Mouse (Mus musculus) adrenal gland, postnatal 4 days (tissue): ENCODE results near the gene Plin4. TPM values are rescaled to one million over a fixed set of nuclear protein-coding genes. Genes with fewer than 3 reads are reported as not detected.
"Not testable (repeated sequence)": the region's sequence is repeated elsewhere in the genome, so short reads cannot be mapped to it uniquely, and the experiment has no call there.

Source experiments
- DNase-seq, 2 experiments: peaks; one replicate each; pipeline ENCODE4 v3.0.0; 2021 to 2022; ENCODE audit warnings: low spot score in 2 of 2, mixed read lengths in 2 of 2
- total RNA-seq, 2 experiments: library from RNA; stranded (reverse); gene quantifications; 2 replicates each; pipeline ENCODE4 v1.2.3; 2021

Plin4 gene
- total RNA-seq, 2 experiments from 2014 or later, result 29.9 to 37.0 TPM

DNA sequence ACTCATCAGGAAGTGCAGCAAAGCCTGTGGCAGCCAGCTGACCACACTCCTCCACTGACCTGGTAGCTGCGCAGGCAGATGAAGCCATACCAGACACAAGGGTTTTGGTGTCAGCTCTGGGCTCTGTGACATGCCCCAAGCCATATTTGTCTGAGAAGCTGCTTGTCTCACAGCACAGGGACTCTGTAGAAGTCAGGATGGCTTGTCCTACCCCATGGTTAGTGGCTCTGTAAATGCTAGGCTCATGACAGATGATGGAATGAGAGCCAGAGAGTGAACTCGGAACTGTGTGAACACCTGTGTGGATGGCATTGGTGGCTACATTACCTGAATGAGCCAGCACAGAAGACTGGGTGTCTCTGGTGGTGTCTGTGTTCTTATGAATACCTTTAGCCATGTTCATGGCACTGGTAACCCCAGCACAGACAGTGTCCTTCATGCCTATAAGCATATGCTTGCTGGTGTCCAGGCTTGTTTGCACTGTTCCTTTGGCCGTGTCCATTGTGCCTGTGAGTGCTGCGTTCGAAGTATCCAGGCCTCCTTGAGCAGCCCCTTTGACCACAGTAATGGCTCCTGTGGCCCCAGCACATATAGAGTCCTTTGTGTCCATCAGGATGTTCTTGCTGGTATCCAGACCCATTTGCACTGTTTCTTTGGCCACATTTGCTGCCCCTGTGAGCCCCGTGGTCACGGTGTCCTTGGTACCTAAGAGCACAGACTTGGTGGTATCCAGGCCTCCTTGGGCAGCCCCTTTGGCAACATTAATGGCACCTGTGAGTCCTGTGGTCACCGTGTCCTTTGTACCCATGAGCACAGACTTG lies 5.9 kb downstream of the Plin4 start:
- DNase-seq, result no peak

DNA sequence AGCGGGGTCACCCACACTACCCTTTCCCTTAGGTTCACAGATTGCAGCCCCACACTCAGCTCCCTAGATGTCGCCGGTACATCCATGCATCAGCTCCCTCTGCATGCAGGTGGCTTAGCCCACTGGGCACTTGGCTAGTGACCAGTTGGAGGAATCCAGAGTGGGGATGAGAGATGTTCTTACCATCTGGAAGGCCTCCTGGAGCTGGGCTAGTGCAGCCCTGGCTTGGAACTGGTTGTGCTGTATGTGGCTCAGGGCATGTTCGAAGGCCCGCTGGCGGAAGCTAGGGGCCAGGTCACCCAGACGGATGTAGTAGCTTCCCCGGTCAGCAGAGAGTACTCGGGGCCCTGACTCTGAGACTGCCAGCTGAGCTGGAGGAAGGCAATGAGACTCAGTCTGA lies 6.7 kb downstream of the Plin4 start:
- DNase-seq, result no peak

DNA sequence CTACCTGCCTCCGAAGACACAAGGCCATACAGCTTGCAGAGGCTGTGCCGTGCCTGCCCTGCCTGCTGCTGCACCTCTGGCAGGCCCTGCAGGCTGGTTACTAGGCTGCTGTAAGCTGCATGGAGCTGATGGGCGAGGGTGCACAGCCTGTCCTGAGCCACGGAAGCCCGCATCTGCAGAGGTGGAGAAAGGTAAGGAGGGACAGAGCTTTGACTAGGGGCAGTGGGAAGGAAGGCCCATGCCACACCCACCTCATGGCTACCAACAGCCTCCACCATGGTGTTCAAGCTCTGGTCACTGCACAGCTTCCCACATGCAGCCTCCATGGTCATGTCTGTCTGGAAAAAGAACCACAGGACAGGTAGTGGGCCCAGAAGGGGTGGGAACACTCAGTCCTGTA lies 7.4 kb downstream of the Plin4 start:
- no peak for DNase-seq

DNA sequence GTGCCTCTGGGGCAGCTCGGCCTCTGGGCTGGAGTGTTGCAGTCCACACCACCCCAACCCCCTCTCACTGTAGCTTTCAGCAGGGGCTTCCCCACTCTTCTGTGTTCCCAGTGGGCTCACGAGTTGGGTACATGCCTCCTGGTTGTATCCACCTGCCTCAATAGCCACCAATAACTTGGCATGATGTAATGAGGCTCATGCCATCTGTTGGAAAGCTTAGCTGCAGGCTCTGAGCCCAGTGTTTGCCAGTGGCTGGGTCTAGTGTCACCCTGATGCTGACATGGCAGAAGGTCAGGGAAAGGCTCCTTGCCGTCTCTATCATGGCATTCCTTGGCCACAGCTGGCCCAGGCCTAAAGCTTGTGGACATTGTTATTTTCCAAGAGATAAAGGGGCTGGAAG lies 8.8 kb downstream of the Plin4 start:
- no peak for DNase-seq

DNA sequence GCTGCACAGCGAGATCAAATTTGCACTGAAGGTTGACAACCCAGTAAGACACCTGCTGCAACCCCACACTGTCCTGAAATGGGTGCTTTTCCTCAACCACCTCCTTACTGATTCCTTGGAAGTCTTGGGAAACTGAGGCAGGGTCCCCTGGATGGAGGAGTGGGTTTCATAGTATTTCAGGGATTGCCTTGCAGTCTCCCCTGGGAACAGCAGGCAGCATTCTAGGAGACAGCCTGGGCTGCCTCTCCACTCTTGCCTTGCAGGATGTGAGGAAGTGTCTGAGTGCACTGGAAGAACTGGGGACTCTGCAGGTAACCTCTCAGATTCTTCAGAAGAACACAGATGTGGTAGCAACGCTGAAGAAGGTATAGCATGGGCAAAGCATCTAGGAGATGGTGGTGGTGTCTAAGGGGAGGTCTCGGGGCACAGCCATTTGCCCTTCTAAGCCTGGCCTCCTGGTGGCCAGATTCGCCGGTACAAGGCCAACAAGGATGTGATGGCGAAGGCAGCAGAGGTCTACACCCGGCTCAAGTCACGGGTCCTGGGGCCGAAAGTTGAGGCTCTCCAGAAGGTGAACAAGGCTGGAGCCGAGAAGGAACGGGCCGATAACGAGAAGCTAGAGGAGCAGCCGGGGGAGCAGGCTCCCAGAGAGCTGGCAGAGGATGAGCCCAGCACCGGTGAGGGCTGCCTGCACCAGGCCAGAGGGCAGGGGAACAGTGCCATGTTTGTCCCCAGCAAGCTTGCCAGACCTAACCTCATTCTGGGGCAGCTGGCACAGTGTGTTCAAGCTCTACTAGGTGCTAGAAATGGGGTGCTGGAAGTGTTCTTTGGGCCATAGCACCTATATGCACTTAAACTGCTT lies 10.7 kb downstream of the Plin4 start:
- DNase-seq, result no peak

DNA sequence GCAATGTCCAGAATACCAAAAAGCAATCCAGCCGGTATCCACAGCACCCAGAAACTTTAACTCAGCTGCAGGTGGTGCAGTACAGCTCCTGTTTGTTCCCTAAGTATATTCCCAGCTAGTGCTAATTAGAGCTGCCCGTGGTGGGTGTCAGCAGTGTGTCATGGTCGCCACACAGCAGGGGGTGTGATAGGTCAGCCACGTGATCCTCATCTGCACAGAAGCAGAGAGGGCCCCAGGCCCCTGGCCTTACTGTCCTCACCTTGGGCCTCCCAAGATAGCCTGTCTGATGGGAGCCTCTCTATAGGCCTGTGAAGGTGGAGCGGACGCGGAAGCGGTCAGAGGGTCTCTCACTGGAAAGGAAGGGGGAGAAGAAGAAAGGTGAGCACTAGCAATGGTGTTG lies 11.4 kb downstream of the Plin4 start:
- DNase-seq, result no peak

DNA sequence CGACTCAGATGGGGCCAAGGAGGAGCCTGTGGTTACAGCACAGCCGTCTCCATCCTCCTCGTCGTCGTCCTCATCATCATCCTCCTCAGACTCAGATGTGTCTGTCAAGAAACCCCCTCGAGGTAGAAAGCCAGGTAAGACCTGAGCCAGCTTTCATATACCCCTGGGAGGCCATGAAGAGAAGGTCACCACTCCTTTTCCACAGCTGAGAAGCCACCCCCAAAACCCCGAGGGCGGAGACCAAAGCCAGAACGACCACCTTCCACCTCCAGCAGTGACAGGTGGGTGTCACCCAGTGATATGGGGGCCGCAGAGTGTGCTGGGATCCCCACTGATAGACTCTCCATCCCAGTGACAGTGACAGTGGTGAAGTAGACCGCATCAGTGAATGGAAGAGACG lies 12.7 kb downstream of the Plin4 start:
- DNase-seq, result no peak

DNA sequence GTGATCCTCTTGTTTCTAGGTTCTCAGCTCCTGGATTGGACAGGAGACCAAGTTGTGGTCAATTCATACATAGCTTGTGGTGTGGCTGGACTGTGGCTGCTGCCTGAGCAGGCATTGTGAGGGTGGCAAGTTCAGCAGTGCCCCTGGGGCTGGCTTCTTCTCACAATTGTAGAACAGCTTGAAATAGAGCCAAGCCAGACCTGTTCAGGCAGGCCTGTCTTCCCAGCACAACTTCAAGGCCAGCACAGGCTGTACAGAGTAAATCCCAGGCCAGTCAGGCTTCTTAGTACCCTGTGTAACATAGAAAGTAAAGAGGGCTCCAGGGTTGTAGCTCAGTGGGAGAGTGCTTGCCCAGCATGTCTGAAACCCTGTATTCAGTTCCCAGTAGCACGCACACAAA lies 16.8 kb downstream of the Plin4 start:
- DNase-seq, result no peak

DNA sequence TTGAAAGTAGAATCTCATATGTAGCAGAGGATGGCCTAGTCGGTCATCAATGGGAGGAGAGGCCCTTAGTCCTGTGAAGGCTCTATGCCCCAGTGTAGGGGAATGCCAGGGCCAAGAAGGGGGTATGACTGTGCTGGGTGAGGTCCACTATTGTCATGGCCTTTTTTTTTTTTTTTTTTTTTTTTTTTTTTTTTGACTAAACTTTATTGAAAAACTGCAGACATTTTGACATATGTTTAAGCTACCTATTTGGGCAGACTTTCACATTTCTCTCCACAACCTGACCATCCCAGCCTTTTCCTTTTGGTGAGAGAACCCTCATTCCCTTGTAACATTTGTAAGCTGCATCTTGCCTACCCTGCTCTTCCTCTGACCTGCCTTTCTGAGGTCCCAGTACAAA lies 17.3 kb downstream of the Plin4 start:
- no peak for DNase-seq

DNA sequence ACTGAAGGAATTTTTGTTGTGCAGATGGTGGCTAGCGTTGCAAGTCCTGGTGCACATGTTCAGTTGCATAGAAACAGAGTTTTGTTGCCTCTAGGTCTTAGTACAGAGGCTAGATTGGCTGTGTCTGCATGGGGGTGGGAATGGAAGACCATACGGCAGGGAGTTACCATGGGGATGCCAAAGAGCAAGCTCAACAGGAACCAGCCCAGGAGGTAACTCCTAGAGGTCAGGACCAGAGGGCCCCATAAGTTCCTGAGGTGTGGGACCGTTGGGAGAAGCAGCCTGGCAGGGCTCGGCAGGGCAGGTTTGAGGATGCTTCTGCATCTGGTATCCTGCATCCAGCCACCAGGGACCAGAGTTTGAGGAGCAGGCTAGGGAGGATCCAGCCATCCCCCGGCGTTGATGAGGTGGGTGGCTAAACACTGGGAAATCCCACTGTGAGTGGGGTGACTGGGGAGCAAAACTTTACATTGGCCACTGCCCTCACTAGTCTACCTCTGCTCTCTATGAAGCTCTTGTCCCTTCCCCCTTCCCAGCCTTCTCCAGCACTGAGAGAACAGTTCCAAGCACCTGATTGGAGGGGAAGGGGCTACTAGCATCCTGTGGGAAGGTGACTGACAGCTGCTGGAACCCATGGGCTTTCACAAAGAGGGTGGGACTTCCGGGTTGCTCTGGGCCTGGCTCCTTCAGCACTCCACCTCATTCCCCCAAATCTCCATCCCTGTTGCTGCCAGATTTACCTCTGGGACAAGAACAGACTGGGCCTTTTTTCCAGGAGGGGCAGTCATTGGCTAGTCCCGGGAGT lies 28.6 kb downstream of the Plin4 start:
- DNase-seq, result no peak

DNA sequence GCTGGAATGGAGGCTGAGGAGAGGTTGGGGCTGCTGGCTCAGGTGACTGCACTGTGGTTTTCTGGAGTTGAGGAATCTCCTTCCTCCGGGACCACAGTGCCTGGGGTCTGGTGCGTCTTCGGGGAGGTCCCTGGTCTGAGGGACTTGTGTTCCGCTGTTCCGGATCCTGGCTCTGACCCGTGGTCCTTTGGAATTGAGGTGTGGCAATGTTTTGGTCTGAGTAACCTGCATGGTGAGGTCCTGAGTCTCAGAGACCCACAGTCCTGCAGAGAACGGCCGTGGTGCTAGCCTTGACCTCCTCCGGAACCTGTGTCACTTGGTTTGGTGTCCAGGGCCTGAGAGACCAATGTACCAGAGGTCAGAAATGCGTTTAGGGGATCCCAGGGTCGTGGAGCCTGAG lies 29.7 kb downstream of the Plin4 start:
- DNase-seq, result no peak

DNA sequence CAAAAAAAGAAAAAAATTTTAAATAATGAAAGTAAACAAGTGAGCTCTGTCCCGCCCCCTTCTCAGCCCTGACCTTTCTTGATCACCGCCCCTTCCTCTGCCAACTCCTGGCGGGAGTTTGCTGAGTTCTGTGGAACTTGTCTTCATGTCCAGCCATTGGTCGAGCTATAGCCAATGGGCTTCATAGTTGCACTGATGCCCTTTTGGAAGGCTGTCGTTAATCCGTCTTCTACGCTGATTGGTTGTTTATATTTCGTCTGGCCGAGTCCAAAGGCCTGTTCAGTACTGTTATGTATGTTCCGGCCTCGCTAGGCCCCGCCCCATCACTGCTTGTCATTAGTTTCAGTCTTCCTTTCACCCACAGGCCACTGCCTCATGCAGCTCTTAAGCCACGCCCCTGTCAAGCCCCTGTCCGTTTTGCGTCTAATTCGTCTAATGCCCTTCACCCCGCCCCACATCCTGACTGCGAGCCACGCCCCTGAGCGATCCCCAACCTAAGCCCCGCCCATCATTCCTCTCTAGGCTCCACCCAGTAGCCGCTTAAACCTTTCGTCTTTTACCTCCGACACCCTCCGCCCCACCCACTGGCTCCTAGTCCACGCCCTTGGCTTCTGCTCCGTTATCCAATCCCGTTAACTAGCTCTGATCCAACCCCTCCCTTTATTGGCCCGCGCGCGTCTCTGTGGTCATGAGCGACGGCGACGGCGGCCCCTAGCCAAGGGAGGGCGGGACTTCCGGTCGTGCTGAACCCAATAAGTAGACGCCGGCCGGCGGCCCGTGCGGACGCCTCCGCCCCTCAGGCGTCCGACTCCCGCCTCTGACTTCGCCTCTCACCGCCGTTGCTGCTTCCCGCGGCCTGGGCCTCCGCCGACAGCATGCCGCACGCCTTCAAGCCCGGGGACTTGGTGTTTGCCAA lies 30.5 kb downstream of the Plin4 start, which contains the start of gene Hdgfl2:
Hdgfl2 (plus strand) TSS at position 755 of the 916 bp plus-strand sequence.
- peak; percentile 96 to 98 for DNase-seq

DNA sequence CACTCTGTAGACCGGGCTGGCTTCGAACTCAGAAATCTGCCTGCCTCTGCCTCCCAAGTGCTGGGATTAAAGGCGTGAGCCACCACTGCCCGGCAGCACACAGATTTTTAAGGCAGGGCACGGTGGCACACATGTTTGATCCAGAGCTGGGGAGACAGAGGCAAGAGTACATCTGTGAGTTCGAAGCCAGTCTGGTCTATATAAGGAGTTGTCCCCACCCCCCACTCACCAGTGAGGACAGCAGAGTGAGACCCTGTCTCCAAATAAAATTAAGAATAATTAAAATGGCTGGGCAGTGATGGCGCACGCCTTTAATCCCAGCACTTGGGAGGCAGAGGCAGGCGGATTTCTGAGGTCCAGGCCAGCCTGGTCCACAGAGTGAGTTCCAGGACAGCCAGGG lies 31.2 kb downstream of the Plin4 start:
- not testable (repeated sequence) for DNase-seq

DNA sequence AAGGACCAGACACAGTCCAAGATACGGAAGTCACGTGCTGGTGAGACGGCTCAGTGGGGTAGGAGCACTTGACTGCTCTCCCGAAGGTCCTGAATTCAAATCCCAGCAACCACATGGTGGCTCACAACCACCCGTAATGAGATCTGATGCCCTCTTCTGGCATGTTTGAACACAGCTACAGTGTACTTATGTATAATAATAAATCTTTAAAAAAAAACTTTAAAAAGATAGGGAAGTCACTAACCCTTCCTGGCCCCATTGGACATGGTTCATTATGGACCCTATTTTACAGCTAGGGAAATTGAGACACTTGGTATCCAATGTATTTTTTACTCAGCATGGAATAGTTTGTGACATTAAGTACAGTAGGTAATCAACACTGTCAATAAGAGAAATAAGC lies 32.1 kb downstream of the Plin4 start:
- no peak for DNase-seq

DNA sequence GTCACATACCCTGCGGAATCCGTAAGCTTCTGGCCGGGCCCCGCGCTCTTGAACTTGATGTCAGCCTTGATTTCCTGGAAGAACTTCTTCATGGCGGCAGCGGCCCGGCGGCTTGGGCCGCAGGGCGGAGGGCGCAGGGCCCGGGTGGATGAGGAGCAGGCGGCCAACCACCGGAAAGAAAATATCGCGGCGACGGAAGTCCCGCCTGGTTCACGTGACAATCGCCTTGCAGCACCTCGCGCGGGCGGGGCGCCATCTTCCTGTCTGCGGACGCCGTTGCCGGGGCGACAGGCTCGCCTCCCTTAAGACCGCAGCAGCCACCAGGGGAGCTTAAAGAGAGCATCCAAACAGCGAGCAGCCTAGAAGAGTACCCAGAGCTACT lies 34.8 kb downstream of the Plin4 start, which contains the start of gene Ubxn6:
Ubxn6 (minus strand) TSS at position 202 of the 382 bp plus-strand sequence.
- peak; percentile 93 to 96 for DNase-seq

DNA sequence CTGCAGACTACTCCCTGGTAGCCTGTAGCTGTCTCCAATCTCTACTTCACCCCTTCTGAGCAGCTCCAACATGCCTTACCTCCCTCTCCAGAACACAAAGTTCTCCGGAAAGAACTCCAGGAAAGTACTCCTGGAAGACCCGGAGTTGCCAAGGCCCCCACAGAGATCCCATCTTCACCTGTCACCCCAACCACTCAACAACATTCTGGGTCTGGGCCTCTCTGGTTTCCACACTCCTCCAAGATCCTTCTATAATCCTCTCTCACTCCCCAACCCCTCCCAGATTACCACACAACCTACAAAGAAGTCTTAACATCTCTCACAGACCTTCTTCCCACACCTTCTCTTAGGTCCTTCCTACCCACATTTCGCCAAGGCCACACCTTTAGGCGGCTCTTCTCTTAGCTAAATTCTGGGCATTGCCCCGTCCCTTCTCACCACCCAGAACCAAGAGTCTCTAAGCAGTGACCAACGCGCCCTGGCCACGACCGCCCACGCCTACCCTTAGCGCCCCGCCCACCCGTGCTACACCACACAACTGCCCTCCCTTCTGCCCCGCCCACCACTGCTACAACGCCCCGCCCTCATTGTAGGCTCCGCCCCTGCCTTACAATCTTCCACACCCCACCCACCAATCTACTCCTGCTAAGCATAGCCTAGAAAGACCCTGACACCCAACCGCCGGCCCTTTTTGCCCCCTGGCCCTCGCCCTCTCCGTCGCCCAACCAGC lies 35.3 kb downstream of the Plin4 start:
- DNase-seq, result peak; percentile 66 to 84

DNA sequence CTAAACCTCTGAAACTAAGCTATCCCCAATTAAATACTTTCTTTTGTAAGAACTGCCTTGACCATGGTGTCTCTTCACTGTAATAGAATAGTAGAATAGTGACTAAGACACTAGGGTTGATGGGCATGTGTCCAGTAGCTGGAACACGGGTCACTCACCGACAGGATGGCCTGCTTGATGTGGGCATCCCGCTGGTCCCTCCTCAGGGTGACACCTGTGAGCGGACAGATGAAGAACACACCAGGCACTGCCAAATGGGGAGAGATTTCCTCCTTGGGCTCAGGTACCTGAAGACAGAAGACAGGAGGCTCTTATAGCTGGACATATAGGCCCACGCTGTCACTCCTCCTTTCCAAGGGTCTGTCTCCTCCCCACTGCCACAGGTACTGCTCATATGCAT lies 37.4 kb downstream of the Plin4 start:
- DNase-seq, result no peak

DNA sequence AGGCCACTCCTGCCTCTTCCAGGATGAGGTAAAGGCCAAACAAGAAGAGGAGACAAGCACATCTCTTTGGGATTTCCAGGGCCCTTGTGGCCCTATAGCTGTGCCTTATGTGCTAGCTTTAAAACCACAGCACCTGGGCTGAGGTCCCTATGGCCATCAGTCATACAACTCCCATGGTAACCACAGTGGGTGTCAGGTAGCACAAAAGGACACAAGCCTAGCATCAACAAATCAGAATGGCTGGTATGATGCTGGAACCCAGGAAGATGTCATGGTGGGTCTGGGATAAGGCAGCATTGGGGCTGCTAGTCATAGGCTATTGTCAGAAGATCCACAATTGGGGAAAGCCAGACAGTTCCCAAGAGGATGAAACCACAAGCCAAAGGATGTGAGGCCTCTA lies 38.5 kb downstream of the Plin4 start:
- DNase-seq, result no peak

DNA sequence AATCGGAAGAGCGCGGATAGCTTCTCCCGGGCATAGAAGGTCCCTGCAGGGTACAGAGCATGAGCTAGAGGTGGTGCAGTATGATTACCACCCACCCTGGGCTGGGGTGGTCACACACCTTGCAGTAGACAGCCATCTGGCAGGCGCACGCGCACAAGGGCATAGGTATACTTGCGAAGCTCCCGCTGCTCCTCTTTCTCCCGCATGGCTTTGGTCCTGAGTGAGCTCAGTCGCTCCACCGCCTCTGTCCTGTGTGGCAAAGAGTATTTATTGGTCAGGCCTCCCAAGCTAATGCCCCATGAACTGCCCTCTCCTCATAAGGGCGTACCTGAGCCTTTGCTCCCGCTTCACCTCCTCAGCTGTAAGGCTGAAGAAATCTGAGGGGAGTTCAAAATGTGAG lies 40.5 kb downstream of the Plin4 start:
- no peak for DNase-seq

DNA sequence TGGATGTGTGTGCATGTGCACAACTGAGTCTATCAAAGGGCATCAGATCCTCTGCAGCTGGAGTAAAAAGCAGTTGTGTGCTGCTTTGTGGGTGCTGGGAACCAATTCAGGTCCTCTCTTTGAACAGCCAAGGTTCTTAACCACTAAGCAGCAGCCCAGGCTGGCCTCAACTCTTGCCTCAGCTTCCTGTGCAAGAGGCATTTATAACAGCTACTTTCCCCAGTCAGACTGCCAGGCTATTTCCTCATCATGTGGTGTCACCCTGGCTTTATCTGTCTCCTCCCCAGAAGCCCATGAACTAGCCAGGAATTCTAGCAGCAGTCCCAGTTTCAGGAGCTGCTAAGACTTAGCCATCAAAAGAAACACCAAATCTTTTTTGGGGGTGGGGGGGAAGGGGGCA lies 43.2 kb downstream of the Plin4 start:
- DNase-seq, result no peak
